Mouse (Mus musculus) embryonic fibroblast, embryonic 13.5 days (primary cell): ENCODE data around the gene Pilrb1.

Experiments
- CTCF ChIP-seq: IDR thresholded peaks from 2 replicates; pipeline ENCODE4 v1.5.1; 2011; ENCODE audit warnings: mild to moderate bottlenecking, control low read depth, low read length, moderate library complexity, borderline replicate concordance; ENCODE audit not compliant: insufficient read depth
- POLR2A ChIP-seq: IDR thresholded peaks from 2 replicates; pipeline ENCODE4 v1.6.1; 2011; ENCODE audit warnings: low read depth, mild to moderate bottlenecking, control low read depth, low read length, moderate library complexity

GRCm38 (mm10) chr5:137825030-137825429 lies 32.9 kb downstream of the Pilrb1 start:
- TF ChIP-seq CTCF (no peak), POLR2A (no peak)
